Mouse (Mus musculus) hindbrain, embryonic 16.5 days (tissue): Measurements from ENCODE around the gene Gm49416. TPM values are rescaled to one million over a fixed set of nuclear protein-coding genes. Genes with fewer than 3 reads are reported as not detected.

Experiments used
- ATAC-seq: fragments of 200-750 bp; cut with Nextera tagmentation; 2 replicates; pipeline ENCODE4 v1.8.0; 2017; ENCODE audit warnings: moderate TSS enrichment, moderate library complexity
- H3K27ac ChIP-seq: fragments of 300-500 bp; sonication (generic); 2 replicates; pipeline ENCODE4 v1.5.1; 2014; ENCODE audit warnings: low read depth, mild to moderate bottlenecking, control low read depth, low read length, moderate library complexity
- H3K27me3 ChIP-seq: fragments of 300-500 bp; sonication (generic); replicated peaks from 2 replicates; pipeline ENCODE4 v1.6.1; 2014; ENCODE audit warnings: low read length; ENCODE audit not compliant: control insufficient read depth, insufficient read depth
- H3K36me3 ChIP-seq: fragments of 300-500 bp; sonication (generic); 2 replicates; pipeline ENCODE4 v1.6.1; 2014; ENCODE audit warnings: mild to moderate bottlenecking, low read length, moderate library complexity, mixed read lengths; ENCODE audit not compliant: control insufficient read depth, insufficient read depth
- H3K4me1 ChIP-seq: fragments of 300-500 bp; sonication (generic); 2 replicates; pipeline ENCODE4 v1.6.1; 2014; ENCODE audit warnings: low read depth, low read length; ENCODE audit not compliant: control insufficient read depth, insufficient read depth
- H3K4me2 ChIP-seq: fragments of 300-500 bp; sonication (generic); 2 replicates; pipeline ENCODE4 v1.6.1; 2014; ENCODE audit warnings: mild to moderate bottlenecking, low read length, control low read depth, moderate library complexity
- H3K4me3 ChIP-seq: fragments of 300-500 bp; sonication (generic); 2 replicates; pipeline ENCODE4 v1.5.1; 2014; ENCODE audit warnings: mild to moderate bottlenecking, low read length, control low read depth, moderate library complexity
- H3K9ac ChIP-seq: fragments of 300-500 bp; sonication (generic); 2 replicates; pipeline ENCODE4 v1.6.1; 2014; ENCODE audit warnings: low read depth, mild to moderate bottlenecking, control low read depth, low read length, moderate library complexity
- H3K9me3 ChIP-seq: fragments of 300-500 bp; sonication (generic); 2 replicates; pipeline ENCODE4 v1.6.1; 2014; ENCODE audit warnings: mild to moderate bottlenecking, low read length, moderate library complexity; ENCODE audit not compliant: control insufficient read depth
- WGBS: fragments of 180-500 bp; shearing (Covaris S2); extraction: QIAGEN DNeasy Blood & Tissue Kit; methylation state at CpG from one replicate; pipeline ENCODE4 v1.1.7; 2014; 5-methylcytosine and 5-hydroxymethylcytosine counted together
- polyA plus RNA-seq: library from polyadenylated mRNA; unstranded; fragments of >200 nt; fragmentation: Nextera tagmentation; extraction: Ambion mirVana; gene quantifications from 2 replicates; pipeline ENCODE4 v1.2.1, GENCODE M21; 2015

The Gm49416 gene
- polyA plus RNA-seq, 1 experiment from 2014 or later: not detected

DNA sequence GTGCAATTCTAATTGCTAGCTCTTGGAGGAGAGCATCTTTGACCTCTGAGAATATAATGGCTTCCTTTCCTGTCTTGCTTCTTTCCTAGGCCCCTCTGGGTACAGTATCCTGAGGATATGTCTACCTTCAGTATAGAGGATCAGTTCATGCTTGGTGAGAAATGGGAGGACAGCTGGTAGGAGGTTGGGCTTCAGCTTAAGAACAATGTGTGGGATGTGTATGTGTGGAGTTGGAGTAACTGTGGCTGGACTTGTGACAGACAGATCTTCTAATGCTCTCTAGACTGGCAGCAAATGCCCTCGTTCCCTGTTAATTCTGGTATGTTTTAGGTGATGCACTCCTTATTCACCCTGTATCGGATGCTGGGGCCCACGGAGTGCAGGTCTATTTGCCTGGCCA lies 25.5 kb downstream of the Gm49416 start:
- Histone ChIP-seq H3K9ac (no peak overlapping the region), H3K9me3 (no peaks in the 10 kb centered on the region), H3K27me3 (no peaks in the 10 kb centered on the region), H3K27ac (no peak overlapping the region), H3K4me3 (no peak overlapping the region), H3K36me3 (peaks cover 57% of the 10 kb centered on the region), H3K4me2 (no peak overlapping the region), H3K4me1 (no peaks in the 10 kb centered on the region)
- ATAC-seq: no peak
- WGBS: 100% methylated on average over 3 of the region's 3 CpGs

- Histone ChIP-seq H3K27ac (no peak overlapping the region), H3K4me1 (peaks cover 9% of the 10 kb centered on the region), H3K4me3 (no peak overlapping the region), H3K36me3 (peaks cover 23% of the 10 kb centered on the region), H3K9me3 (no peaks in the 10 kb centered on the region), H3K27me3 (no peaks in the 10 kb centered on the region), H3K4me2 (no peak overlapping the region), H3K9ac (no peak overlapping the region)
- 95% methylated on average over 3 of the region's 3 CpGs for WGBS
- no peak for ATAC-seq
These were observed 30.3 kb downstream of the Gm49416 start for GRCm38 (mm10) chr19:8919000-8919399.

- H3K4me3 ChIP-seq: peak overlapping the region; percentile 93; the same call in 1 of the 2 replicates
- 65% methylated on average over 6 of the region's 6 CpGs for WGBS
- H3K9me3 ChIP-seq: no peaks in the 10 kb centered on the region
- H3K36me3 ChIP-seq: peaks cover 18% of the 10 kb centered on the region
- peak overlapping the region; percentile 89; the same call in 1 of the 2 replicates for H3K27ac ChIP-seq
- H3K4me1 ChIP-seq: peaks cover 9% of the 10 kb centered on the region
- no peak for ATAC-seq
- H3K27me3 ChIP-seq: no peaks in the 10 kb centered on the region
- no peak overlapping the region for H3K9ac ChIP-seq
- H3K4me2 ChIP-seq: peak overlapping the region; percentile 87
These were observed 31.0 kb downstream of the Gm49416 start for GRCm38 (mm10) chr19:8919684-8920072.

DNA sequence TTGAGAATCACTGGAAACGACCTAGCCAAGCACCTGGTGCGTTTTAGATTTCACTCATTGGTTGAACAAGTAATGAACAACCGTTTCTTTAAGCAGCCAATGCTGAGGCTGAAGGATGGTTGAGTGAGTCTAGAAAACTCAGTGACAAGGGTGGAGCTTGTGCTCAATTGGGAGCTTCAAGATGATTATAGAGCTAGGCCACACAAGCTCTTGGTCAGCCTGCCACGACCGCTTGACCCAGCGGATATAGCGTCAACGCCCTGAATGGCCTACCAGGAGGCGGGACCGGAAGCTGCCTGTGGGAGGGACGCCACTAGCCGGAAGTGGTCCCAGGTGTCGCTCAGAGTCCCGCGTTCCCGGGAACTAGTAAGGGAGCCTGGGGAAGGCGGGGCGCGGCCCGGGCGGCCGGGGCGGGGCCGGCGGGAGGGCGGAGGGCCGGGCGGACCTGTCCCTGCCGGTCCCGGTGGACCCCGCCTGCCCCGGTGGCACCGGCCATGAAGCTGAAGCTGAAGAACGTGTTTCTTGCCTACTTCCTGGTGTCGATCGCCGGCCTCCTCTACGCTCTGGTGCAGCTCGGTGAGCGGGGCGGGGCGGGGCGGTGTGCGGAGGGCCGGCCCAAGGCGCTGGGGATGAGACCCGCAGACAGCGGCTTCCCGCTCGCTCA lies 31.5 kb downstream of the Gm49416 start, which contains the start of gene B3gat3:
TSS of gene B3gat3 (plus strand) at position 302 of the 664 bp plus-strand sequence.
- Histone ChIP-seq H3K4me2 (peak within 1 kb of the TSS; percentile 87), H3K27me3 (no peaks in the 10 kb centered on the region), H3K4me1 (peaks cover 9% of the 10 kb centered on the region), H3K4me3 (peak within 1 kb of the TSS; percentile 93), H3K9me3 (no peaks in the 10 kb centered on the region), H3K27ac (peak within 1 kb of the TSS; percentile 89), H3K9ac (peak within 1 kb of the TSS; percentile 79), H3K36me3 (peaks cover 13% of the 10 kb centered on the region)
- 2% methylated on average over 45 of the region's 50 CpGs for WGBS
- peak; percentile 99 for ATAC-seq

- ATAC-seq: no peak; the same call in 1 of the 2 replicates
These were observed 32.1 kb downstream of the Gm49416 start for GRCm38 (mm10) chr19:8920836-8921291.

GRCm38 (mm10) chr19:8921741-8922140 lies 33.0 kb downstream of the Gm49416 start:
- no peak for ATAC-seq
- H3K36me3 ChIP-seq: peaks cover 15% of the 10 kb centered on the region
- H3K9me3 ChIP-seq: no peaks in the 10 kb centered on the region
- no peak overlapping the region for H3K27ac ChIP-seq
- peaks cover 9% of the 10 kb centered on the region for H3K4me1 ChIP-seq
- no peak overlapping the region for H3K4me3 ChIP-seq
- H3K4me2 ChIP-seq: peak overlapping the region; percentile 87
- WGBS: 81% methylated on average over 9 of the region's 9 CpGs
- H3K9ac ChIP-seq: peak overlapping the region; percentile 38
- no peaks in the 10 kb centered on the region for H3K27me3 ChIP-seq

More at GRCm38 (mm10) chr19:8920836-8921291, 32.1 kb downstream of the Gm49416 start:
- H3K9me3 ChIP-seq: no peaks in the 10 kb centered on the region
- H3K27ac ChIP-seq: peak overlapping the region; percentile 89
- peak overlapping the region; percentile 87 for H3K4me2 ChIP-seq
- H3K36me3 ChIP-seq: peaks cover 12% of the 10 kb centered on the region
- WGBS: under 1% methylated on average over 6 of the region's 6 CpGs
- H3K9ac ChIP-seq: peak overlapping the region; percentile 79
- no peaks in the 10 kb centered on the region for H3K27me3 ChIP-seq
- H3K4me1 ChIP-seq: peaks cover 9% of the 10 kb centered on the region
- peak overlapping the region; percentile 93 for H3K4me3 ChIP-seq

DNA sequence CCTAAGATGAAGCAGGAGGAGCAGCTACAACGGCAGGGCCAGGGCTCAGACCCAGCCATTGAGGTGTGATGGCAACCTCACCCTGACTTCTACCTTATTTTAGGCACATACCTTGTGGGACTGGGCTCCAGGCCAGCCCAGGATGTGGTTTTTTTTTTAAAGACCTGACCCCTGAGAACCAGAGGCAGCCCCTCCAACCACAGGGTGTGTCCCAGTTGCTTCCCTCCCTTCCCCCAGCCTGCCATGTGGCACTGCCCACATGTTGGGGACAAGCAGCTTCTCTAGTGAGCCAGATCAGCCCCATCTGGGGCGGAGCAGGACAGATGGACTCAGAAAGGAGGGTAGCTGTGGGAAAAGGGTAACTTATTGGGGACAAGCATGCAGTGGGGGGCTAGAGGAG lies 38.0 kb downstream of the Gm49416 start:
- Histone ChIP-seq H3K4me3 (no peak overlapping the region), H3K36me3 (peaks cover 14% of the 10 kb centered on the region), H3K4me2 (no peak overlapping the region), H3K4me1 (peaks cover 9% of the 10 kb centered on the region), H3K27me3 (0 out of 2 replicates have a peak, but pooled peaks cover 2% of the 10 kb centered on the region), H3K9me3 (no peaks in the 10 kb centered on the region), H3K27ac (no peak overlapping the region), H3K9ac (no peak overlapping the region)
- ATAC-seq: no peak
- 88% methylated on average over 2 of the region's 2 CpGs for WGBS

DNA sequence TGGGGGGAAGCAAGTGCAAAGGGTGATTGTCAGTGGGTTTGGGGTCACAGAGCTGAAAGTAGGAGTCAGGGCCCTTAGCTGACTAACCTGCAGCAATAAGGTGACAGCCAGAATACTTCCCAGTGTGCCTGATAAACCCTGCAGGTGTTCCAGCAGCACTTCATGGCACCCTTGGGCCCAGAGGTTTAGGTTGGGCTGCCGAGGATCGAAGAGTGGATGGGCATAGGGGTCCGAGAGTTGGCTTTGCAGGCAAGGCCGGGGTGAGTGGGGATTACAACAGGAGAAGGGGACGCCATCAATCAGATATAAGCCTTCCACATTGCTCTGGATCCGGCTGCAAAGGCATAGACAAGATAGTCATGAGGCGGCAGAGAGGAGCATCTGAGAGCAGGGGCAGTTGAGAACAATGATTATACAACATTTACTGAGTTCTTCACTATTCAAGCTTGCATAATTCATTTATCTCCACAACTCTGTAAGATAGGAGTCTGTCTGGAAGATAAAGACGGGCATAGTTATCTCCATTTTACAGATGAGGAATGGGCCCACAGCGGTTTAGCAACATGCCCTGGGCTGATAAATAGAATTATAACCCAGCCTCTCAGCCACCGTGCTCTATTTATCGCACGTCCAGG lies 39.3 kb downstream of the Gm49416 start:
- Histone ChIP-seq H3K4me1 (peaks cover 8% of the 10 kb centered on the region), H3K27ac (no peak overlapping the region), H3K9ac (no peak overlapping the region), H3K9me3 (no peaks in the 10 kb centered on the region), H3K4me3 (no peak overlapping the region), H3K27me3 (0 out of 2 replicates have a peak, but pooled peaks cover 2% of the 10 kb centered on the region), H3K36me3 (peaks cover 14% of the 10 kb centered on the region), H3K4me2 (no peak overlapping the region)
- 91% methylated on average over 12 of the region's 12 CpGs for WGBS
- no peak for ATAC-seq

- H3K4me1 ChIP-seq: peaks cover 8% of the 10 kb centered on the region
- no peak overlapping the region for H3K27ac ChIP-seq
- 16% methylated on average over 16 of the region's 16 CpGs for WGBS
- peak overlapping the region; percentile 73 for H3K9ac ChIP-seq
- H3K36me3 ChIP-seq: peaks cover 14% of the 10 kb centered on the region
- peak overlapping the region; percentile 72 for H3K4me2 ChIP-seq
- H3K27me3 ChIP-seq: 0 out of 2 replicates have a peak, but pooled peaks cover 2% of the 10 kb centered on the region
- peak; percentile 40 for ATAC-seq
- H3K4me3 ChIP-seq: peak overlapping the region; percentile 57
- H3K9me3 ChIP-seq: no peaks in the 10 kb centered on the region
These were observed 40.0 kb downstream of the Gm49416 start for GRCm38 (mm10) chr19:8928689-8929223.
